Mouse (Mus musculus) stomach, postnatal 0 days (tissue): Measurements from ENCODE around the gene Cd28.

Experiments
- CTCF ChIP-seq: IDR thresholded peaks from 2 replicates; pipeline ENCODE4 v1.5.1; 2016; ENCODE audit warnings: antibody characterized with exemption, low read depth, mild to moderate bottlenecking, moderate library complexity
- EP300 ChIP-seq: optimal IDR thresholded peaks from 2 replicates; pipeline ENCODE3; 2016; ENCODE audit warnings: antibody characterized with exemption

GRCm38 (mm10) chr1:60773231-60773630, 56.6 kb downstream of the Cd28 start:
- TF ChIP-seq CTCF (no peak), EP300 (no peak)
